Mouse (Mus musculus): ENCODE measurements at regions not wholly inside any gene's neighbourhood (a gene's known extent, or its start where the extent isn't known, plus 50 kb on each side); places are given as distances from the start of the nearest gene placed in this dataset.

GRCm38 (mm10) chr16:19876861-19877554, 105.8 kb downstream of the Klhl6 start:
- Histone ChIP-seq H3K4me3 (replicated peaks; ENCODE audit: low read length) (no peak overlapping the region), H3K4me1 (replicated peaks; ENCODE audit: low read depth, low read length) (peaks cover 4% of the 10 kb centered on the region; the same call in 1 of the 2 replicates), H3K36me3 (ENCODE audit: insufficient read depth, low read length) (no peaks in the 10 kb centered on the region), H3K9me3 (ENCODE audit: low read length) (no peaks in the 10 kb centered on the region), H3K27me3 (ENCODE audit: insufficient read depth, low read length) (no peaks in the 10 kb centered on the region)
- TF ChIP-seq POU5F1 (IDR thresholded peaks at IDR 0.05; ENCODE audit: borderline replicate concordance, low read length), result no peak
- no peak for TF ChIP-seq CTCF (conservative IDR thresholded peaks at IDR 0.05; ENCODE audit: low read length)
- TF ChIP-seq NANOG (IDR thresholded peaks at IDR 0.05; ENCODE audit: borderline replicate concordance, low read length), result no peak

GRCm38 (mm10) chr16:19882961-19883360, 99.9 kb downstream of the Klhl6 start:
- TF ChIP-seq CTCF (conservative IDR thresholded peaks at IDR 0.05; ENCODE audit: low read length) (no peak), POU5F1 (IDR thresholded peaks at IDR 0.05; ENCODE audit: borderline replicate concordance, low read length) (no peak), NANOG (IDR thresholded peaks at IDR 0.05; ENCODE audit: borderline replicate concordance, low read length) (no peak)
- Histone ChIP-seq H3K4me3 (replicated peaks; ENCODE audit: low read length) (no peak overlapping the region), H3K4me1 (replicated peaks; ENCODE audit: low read depth, low read length) (peaks cover 11% of the 10 kb centered on the region), H3K27me3 (ENCODE audit: insufficient read depth, low read length) (no peaks in the 10 kb centered on the region), H3K9me3 (ENCODE audit: low read length) (peaks cover 15% of the 10 kb centered on the region), H3K36me3 (ENCODE audit: insufficient read depth, low read length) (no peaks in the 10 kb centered on the region)

- Histone ChIP-seq H3K27me3 (ENCODE audit: insufficient read depth, low read length) (no peaks in the 10 kb centered on the region), H3K36me3 (ENCODE audit: insufficient read depth, low read length) (no peaks in the 10 kb centered on the region), H3K9me3 (ENCODE audit: low read length) (peaks cover 25% of the 10 kb centered on the region), H3K4me3 (replicated peaks; ENCODE audit: low read length) (no peak overlapping the region), H3K4me1 (replicated peaks; ENCODE audit: low read depth, low read length) (peaks cover 11% of the 10 kb centered on the region)
- no peak for TF ChIP-seq NANOG (IDR thresholded peaks at IDR 0.05; ENCODE audit: borderline replicate concordance, low read length)
- TF ChIP-seq POU5F1 (IDR thresholded peaks at IDR 0.05; ENCODE audit: borderline replicate concordance, low read length), result no peak
- TF ChIP-seq CTCF (conservative IDR thresholded peaks at IDR 0.05; ENCODE audit: low read length), result no peak
These were observed 98.9 kb downstream of the Klhl6 start for GRCm38 (mm10) chr16:19883776-19884513.

GRCm38 (mm10) chr16:19884535-19884934, 98.3 kb downstream of the Klhl6 start:
- H3K4me3 ChIP-seq (replicated peaks; ENCODE audit: low read length), result no peak overlapping the region
- no peak for TF ChIP-seq POU5F1 (IDR thresholded peaks at IDR 0.05; ENCODE audit: borderline replicate concordance, low read length)
- no peak for TF ChIP-seq NANOG (IDR thresholded peaks at IDR 0.05; ENCODE audit: borderline replicate concordance, low read length)
- TF ChIP-seq CTCF (conservative IDR thresholded peaks at IDR 0.05; ENCODE audit: low read length), result no peak
- no peaks in the 10 kb centered on the region for H3K36me3 ChIP-seq (ENCODE audit: insufficient read depth, low read length)
- no peaks in the 10 kb centered on the region for H3K27me3 ChIP-seq (ENCODE audit: insufficient read depth, low read length)
- H3K9me3 ChIP-seq (ENCODE audit: low read length), result peaks cover 29% of the 10 kb centered on the region
- H3K4me1 ChIP-seq (replicated peaks; ENCODE audit: low read depth, low read length), result peaks cover 11% of the 10 kb centered on the region

- Histone ChIP-seq H3K4me1 (replicated peaks; ENCODE audit: low read depth, low read length) (peaks cover 11% of the 10 kb centered on the region), H3K4me3 (replicated peaks; ENCODE audit: low read length) (no peak overlapping the region), H3K9me3 (ENCODE audit: low read length) (peaks cover 36% of the 10 kb centered on the region), H3K36me3 (ENCODE audit: insufficient read depth, low read length) (no peaks in the 10 kb centered on the region), H3K27me3 (ENCODE audit: insufficient read depth, low read length) (no peaks in the 10 kb centered on the region)
- no peak for TF ChIP-seq CTCF (conservative IDR thresholded peaks at IDR 0.05; ENCODE audit: low read length)
- TF ChIP-seq POU5F1 (IDR thresholded peaks at IDR 0.05; ENCODE audit: borderline replicate concordance, low read length), result no peak
- no peak for TF ChIP-seq NANOG (IDR thresholded peaks at IDR 0.05; ENCODE audit: borderline replicate concordance, low read length)
These were observed 96.2 kb downstream of the Klhl6 start for GRCm38 (mm10) chr16:19886596-19886995.

- no peak for TF ChIP-seq NANOG (IDR thresholded peaks at IDR 0.05; ENCODE audit: borderline replicate concordance, low read length)
- TF ChIP-seq CTCF (conservative IDR thresholded peaks at IDR 0.05; ENCODE audit: low read length), result no peak
- TF ChIP-seq POU5F1 (IDR thresholded peaks at IDR 0.05; ENCODE audit: borderline replicate concordance, low read length), result no peak
- Histone ChIP-seq H3K4me3 (replicated peaks; ENCODE audit: low read length) (no peak overlapping the region), H3K27me3 (ENCODE audit: insufficient read depth, low read length) (no peaks in the 10 kb centered on the region), H3K9me3 (ENCODE audit: low read length) (peaks cover 36% of the 10 kb centered on the region), H3K36me3 (ENCODE audit: insufficient read depth, low read length) (no peaks in the 10 kb centered on the region), H3K4me1 (replicated peaks; ENCODE audit: low read depth, low read length) (peaks cover 11% of the 10 kb centered on the region)
These were observed 93.3 kb downstream of the Klhl6 start for GRCm38 (mm10) chr16:19889576-19889975.

- no peak for TF ChIP-seq CTCF (conservative IDR thresholded peaks at IDR 0.05; ENCODE audit: low read length)
- TF ChIP-seq NANOG (IDR thresholded peaks at IDR 0.05; ENCODE audit: borderline replicate concordance, low read length), result no peak
- no peak for TF ChIP-seq POU5F1 (IDR thresholded peaks at IDR 0.05; ENCODE audit: borderline replicate concordance, low read length)
- no peaks in the 10 kb centered on the region for H3K27me3 ChIP-seq (ENCODE audit: insufficient read depth, low read length)
- no peaks in the 10 kb centered on the region for H3K36me3 ChIP-seq (ENCODE audit: insufficient read depth, low read length)
- H3K4me3 ChIP-seq (replicated peaks; ENCODE audit: low read length), result no peak overlapping the region
- H3K4me1 ChIP-seq (replicated peaks; ENCODE audit: low read depth, low read length), result peaks cover 2% of the 10 kb centered on the region; the same call in 1 of the 2 replicates
- peaks cover 28% of the 10 kb centered on the region for H3K9me3 ChIP-seq (ENCODE audit: low read length)
These were observed 91.4 kb downstream of the Klhl6 start for GRCm38 (mm10) chr16:19891441-19891840.

GRCm38 (mm10) chr16:19894435-19894994, 88.3 kb downstream of the Klhl6 start:
- H3K9me3 ChIP-seq (ENCODE audit: low read length), result peaks cover 7% of the 10 kb centered on the region; the same call in 1 of the 2 replicates
- no peaks in the 10 kb centered on the region for H3K36me3 ChIP-seq (ENCODE audit: insufficient read depth, low read length)
- H3K4me1 ChIP-seq (replicated peaks; ENCODE audit: low read depth, low read length), result no peaks in the 10 kb centered on the region
- no peak overlapping the region for H3K4me3 ChIP-seq (replicated peaks; ENCODE audit: low read length)
- no peaks in the 10 kb centered on the region for H3K27me3 ChIP-seq (ENCODE audit: insufficient read depth, low read length)
- TF ChIP-seq CTCF (conservative IDR thresholded peaks at IDR 0.05; ENCODE audit: low read length) (no peak), POU5F1 (IDR thresholded peaks at IDR 0.05; ENCODE audit: borderline replicate concordance, low read length) (no peak), NANOG (IDR thresholded peaks at IDR 0.05; ENCODE audit: borderline replicate concordance, low read length) (no peak)

All from E14TG2a.4 (cell line).